Mouse (Mus musculus): ENCODE measurements around the gene Dzip3. TPM values are rescaled to one million over a fixed set of nuclear protein-coding genes. Genes with fewer than 3 reads are reported as not detected.

Dzip3 gene
- polyA plus RNA-seq, 1 experiment, result 2.8 TPM

DNA sequence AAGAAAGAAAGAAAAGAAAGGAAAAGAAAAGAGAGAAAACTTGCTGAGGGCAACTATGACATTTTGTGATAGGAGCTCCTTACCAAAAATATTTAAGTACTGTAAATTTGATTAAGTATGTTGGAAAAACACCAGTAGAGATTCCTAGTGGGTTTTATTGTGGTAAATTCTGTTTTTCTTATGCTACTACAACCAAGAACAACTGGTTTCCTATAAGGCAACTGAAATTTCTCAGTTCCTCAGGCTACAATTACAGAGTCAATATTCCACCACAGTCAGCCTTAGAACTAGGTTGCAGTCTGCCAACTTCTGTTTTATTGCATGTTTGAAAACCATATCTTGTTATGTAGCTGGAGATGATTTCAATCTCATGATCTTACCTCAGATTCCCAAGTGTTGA is 4.3 kb downstream of the Dzip3 start:
- no peak overlapping the region for H3K4me3 ChIP-seq
- no peak overlapping the region for H3K4me2 ChIP-seq (ENCODE audit: low read depth)
- H3ac ChIP-seq (ENCODE audit: control insufficient read depth, insufficient read length), result no peak overlapping the region
- no peak for TF ChIP-seq MAX (IDR thresholded peaks at IDR 0.05; ENCODE audit: low read depth)
- no peak for TF ChIP-seq POLR2AphosphoS2 (IDR thresholded peaks at IDR 0.05; ENCODE audit: insufficient read length, low read depth)
- TF ChIP-seq POLR2A (IDR thresholded peaks at IDR 0.05; ENCODE audit: insufficient read length, low read depth), result no peak
- TF ChIP-seq SRF (IDR thresholded peaks at IDR 0.05; ENCODE audit: control insufficient read depth, insufficient read length, low read depth), result no peak
- TF ChIP-seq TCF3 (IDR thresholded peaks at IDR 0.05; ENCODE audit: insufficient read length, low read depth), result no peak
- TF ChIP-seq E2F4 (IDR thresholded peaks at IDR 0.05; ENCODE audit: insufficient read depth), result no peak
- no peak for TF ChIP-seq MYOG (IDR thresholded peaks at IDR 0.05; ENCODE audit: control insufficient read depth in 1 of 3, insufficient read depth in 1 of 3, insufficient read length in 2 of 3, low read depth in 2 of 3)
- TF ChIP-seq REST (IDR thresholded peaks at IDR 0.05; ENCODE audit: insufficient read depth, insufficient read length), result no peak
- no peak for TF ChIP-seq TCF12 (IDR thresholded peaks at IDR 0.05; ENCODE audit: insufficient read depth, poor library complexity, severe bottlenecking)
- TF ChIP-seq USF1 (IDR thresholded peaks at IDR 0.05; ENCODE audit: low read depth), result no peak
- no peak for TF ChIP-seq MYOD1 (IDR thresholded peaks at IDR 0.05; ENCODE audit: control insufficient read depth in 1 of 3, insufficient read length in 2 of 3, low read depth in 2 of 3)
- no peak for TF ChIP-seq CEBPB (IDR thresholded peaks at IDR 0.05; ENCODE audit: insufficient read depth, poor library complexity, severe bottlenecking)
- H3K79me2 ChIP-seq (ENCODE audit: control insufficient read depth, insufficient read depth), result peaks cover 38% of the 10 kb centered on the region
- H3K36me3 ChIP-seq (ENCODE audit: control insufficient read depth, insufficient read depth), result no peaks in the 10 kb centered on the region
- H3K27me3 ChIP-seq (ENCODE audit: control insufficient read depth, insufficient read depth, insufficient read length), result no peaks in the 10 kb centered on the region

DNA sequence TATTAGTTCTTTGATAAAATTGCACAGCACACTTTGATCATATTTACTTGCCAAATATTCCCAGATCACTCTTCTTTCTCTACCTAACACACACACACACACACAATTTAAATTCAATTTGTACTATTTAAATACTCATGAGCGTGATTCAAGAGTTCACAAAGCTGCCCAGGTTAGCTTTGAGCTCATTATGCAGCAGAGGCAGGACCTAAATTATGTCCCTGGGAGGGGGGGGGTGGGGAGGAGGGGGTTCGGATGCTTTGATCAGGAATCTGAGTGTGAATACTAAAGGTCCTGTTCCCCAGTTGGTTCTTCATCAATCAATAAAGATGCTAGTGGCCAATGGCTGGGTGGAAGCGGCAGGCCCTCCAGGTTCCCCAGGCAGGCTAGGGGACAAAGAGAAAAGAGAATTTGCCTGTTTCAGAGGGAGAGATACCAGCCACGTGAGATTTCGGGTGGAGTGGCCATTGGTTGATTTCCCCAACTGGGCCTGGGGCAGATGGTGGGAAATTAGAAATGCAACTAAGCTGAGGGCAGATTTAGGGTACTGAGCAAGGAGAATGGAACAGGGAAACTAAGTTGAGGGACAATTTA is 8.8 kb downstream of the Dzip3 start:
- Histone ChIP-seq H3K4me3 (no peak overlapping the region), H3K79me2 (ENCODE audit: control insufficient read depth, insufficient read depth) (peaks cover 8% of the 10 kb centered on the region), H3K4me2 (ENCODE audit: low read depth) (no peak overlapping the region), H3K36me3 (ENCODE audit: control insufficient read depth, insufficient read depth) (peaks cover 3% of the 10 kb centered on the region), H3K27me3 (ENCODE audit: control insufficient read depth, insufficient read depth, insufficient read length) (no peaks in the 10 kb centered on the region), H3ac (ENCODE audit: control insufficient read depth, insufficient read length) (no peak overlapping the region)
- TF ChIP-seq TCF3 (IDR thresholded peaks at IDR 0.05; ENCODE audit: insufficient read length, low read depth) (no peak), POLR2AphosphoS2 (IDR thresholded peaks at IDR 0.05; ENCODE audit: insufficient read length, low read depth) (no peak), SRF (IDR thresholded peaks at IDR 0.05; ENCODE audit: control insufficient read depth, insufficient read length, low read depth) (no peak), CEBPB (IDR thresholded peaks at IDR 0.05; ENCODE audit: insufficient read depth, poor library complexity, severe bottlenecking) (no peak), TCF12 (IDR thresholded peaks at IDR 0.05; ENCODE audit: insufficient read depth, poor library complexity, severe bottlenecking) (no peak), MYOD1 (IDR thresholded peaks at IDR 0.05; ENCODE audit: control insufficient read depth in 1 of 3, insufficient read length in 2 of 3, low read depth in 2 of 3) (no peak), MYOG (IDR thresholded peaks at IDR 0.05; ENCODE audit: control insufficient read depth in 1 of 3, insufficient read depth in 1 of 3, insufficient read length in 2 of 3, low read depth in 2 of 3) (no peak), USF1 (IDR thresholded peaks at IDR 0.05; ENCODE audit: low read depth) (no peak), E2F4 (IDR thresholded peaks at IDR 0.05; ENCODE audit: insufficient read depth) (no peak), MAX (IDR thresholded peaks at IDR 0.05; ENCODE audit: low read depth) (no peak), REST (IDR thresholded peaks at IDR 0.05; ENCODE audit: insufficient read depth, insufficient read length) (no peak), POLR2A (IDR thresholded peaks at IDR 0.05; ENCODE audit: insufficient read length, low read depth) (no peak)

DNA sequence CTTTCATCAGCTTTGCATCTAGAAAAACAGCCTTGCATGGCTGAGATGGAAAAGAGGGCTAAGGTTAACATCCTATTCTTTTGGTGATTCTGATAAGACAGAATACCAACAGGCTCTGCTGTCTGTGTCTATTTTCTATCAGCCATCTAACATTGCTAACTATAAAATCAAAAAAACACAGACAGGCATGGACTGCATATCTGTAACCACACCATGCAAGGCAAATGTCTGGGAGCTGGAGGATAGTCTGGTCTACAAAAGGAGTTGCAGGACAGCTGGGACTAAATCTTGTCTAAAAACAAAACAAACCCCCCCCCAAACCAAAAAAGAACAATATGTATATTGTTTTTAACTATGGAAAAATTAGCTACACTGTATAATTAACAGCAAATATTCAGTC is 14.0 kb downstream of the Dzip3 start:
- no peaks in the 10 kb centered on the region for H3K27me3 ChIP-seq (ENCODE audit: control insufficient read depth, insufficient read depth, insufficient read length)
- H3ac ChIP-seq (ENCODE audit: control insufficient read depth, insufficient read length), result no peak overlapping the region
- TF ChIP-seq TCF12 (IDR thresholded peaks at IDR 0.05; ENCODE audit: insufficient read depth, poor library complexity, severe bottlenecking), result no peak
- H3K4me2 ChIP-seq (ENCODE audit: low read depth), result no peak overlapping the region
- H3K79me2 ChIP-seq (ENCODE audit: control insufficient read depth, insufficient read depth), result no peaks in the 10 kb centered on the region
- H3K4me3 ChIP-seq, result no peak overlapping the region
- H3K36me3 ChIP-seq (ENCODE audit: control insufficient read depth, insufficient read depth), result peaks cover 9% of the 10 kb centered on the region

DNA sequence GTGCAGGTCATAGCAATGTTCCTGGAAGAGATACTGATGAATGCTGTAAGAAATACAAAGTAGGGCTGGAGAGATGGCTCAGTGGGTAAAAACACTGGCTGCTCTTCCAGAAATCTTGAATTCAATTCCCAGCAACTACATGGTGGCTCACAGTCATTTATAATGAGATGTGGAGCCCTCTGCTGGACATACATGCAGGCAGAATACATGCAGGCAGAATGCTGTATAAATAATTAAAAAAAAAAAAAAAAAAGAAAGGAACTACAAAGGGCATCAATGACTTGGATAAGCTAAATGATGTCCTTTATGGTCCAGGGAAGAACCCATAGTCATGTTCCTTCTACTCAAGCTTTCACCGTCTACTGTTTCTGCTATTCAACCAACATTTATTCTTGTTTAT is 20.4 kb downstream of the Dzip3 start:
- TF ChIP-seq TCF12 (IDR thresholded peaks at IDR 0.05; ENCODE audit: insufficient read depth, poor library complexity, severe bottlenecking) (no peak), SRF (IDR thresholded peaks at IDR 0.05; ENCODE audit: control insufficient read depth, insufficient read length, low read depth) (no peak), POLR2AphosphoS2 (IDR thresholded peaks at IDR 0.05; ENCODE audit: insufficient read length, low read depth) (no peak), CEBPB (IDR thresholded peaks at IDR 0.05; ENCODE audit: insufficient read depth, poor library complexity, severe bottlenecking) (no peak), MYOG (IDR thresholded peaks at IDR 0.05; ENCODE audit: control insufficient read depth in 1 of 3, insufficient read depth in 1 of 3, insufficient read length in 2 of 3, low read depth in 2 of 3) (no peak), USF1 (IDR thresholded peaks at IDR 0.05; ENCODE audit: low read depth) (no peak), MYOD1 (IDR thresholded peaks at IDR 0.05; ENCODE audit: control insufficient read depth in 1 of 3, insufficient read length in 2 of 3, low read depth in 2 of 3) (no peak), TCF3 (IDR thresholded peaks at IDR 0.05; ENCODE audit: insufficient read length, low read depth) (no peak), REST (IDR thresholded peaks at IDR 0.05; ENCODE audit: insufficient read depth, insufficient read length) (no peak), POLR2A (IDR thresholded peaks at IDR 0.05; ENCODE audit: insufficient read length, low read depth) (no peak), E2F4 (IDR thresholded peaks at IDR 0.05; ENCODE audit: insufficient read depth) (no peak), MAX (IDR thresholded peaks at IDR 0.05; ENCODE audit: low read depth) (no peak)
- H3K4me3 ChIP-seq, result no peak overlapping the region
- no peak overlapping the region for H3K4me2 ChIP-seq (ENCODE audit: low read depth)
- no peaks in the 10 kb centered on the region for H3K79me2 ChIP-seq (ENCODE audit: control insufficient read depth, insufficient read depth)
- peaks cover 22% of the 10 kb centered on the region for H3K36me3 ChIP-seq (ENCODE audit: control insufficient read depth, insufficient read depth)
- H3K27me3 ChIP-seq (ENCODE audit: control insufficient read depth, insufficient read depth, insufficient read length), result no peaks in the 10 kb centered on the region
- no peak overlapping the region for H3ac ChIP-seq (ENCODE audit: control insufficient read depth, insufficient read length)

DNA sequence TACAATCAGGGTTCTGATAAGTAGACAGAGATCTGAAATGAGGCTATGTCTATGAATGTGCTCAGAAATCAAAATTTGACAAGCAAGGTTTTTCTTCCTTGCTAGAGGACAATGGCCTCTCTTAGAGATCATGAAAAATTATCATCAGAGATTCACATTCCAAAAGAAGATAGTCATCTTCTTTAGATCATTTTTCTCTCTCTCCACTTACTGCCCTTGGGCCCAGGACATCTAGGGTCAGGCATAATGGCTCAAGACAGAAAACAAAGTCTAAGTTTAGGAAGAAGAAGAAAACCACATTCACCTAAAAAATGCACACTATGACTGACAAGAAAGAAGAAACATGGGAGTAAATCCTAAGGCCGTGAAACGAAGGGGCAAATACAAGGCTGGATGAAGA is 21.0 kb downstream of the Dzip3 start:
- H3K4me3 ChIP-seq, result no peak overlapping the region
- H3ac ChIP-seq (ENCODE audit: control insufficient read depth, insufficient read length), result no peak overlapping the region
- H3K4me2 ChIP-seq (ENCODE audit: low read depth), result no peak overlapping the region
- peaks cover 22% of the 10 kb centered on the region for H3K36me3 ChIP-seq (ENCODE audit: control insufficient read depth, insufficient read depth)
- no peaks in the 10 kb centered on the region for H3K27me3 ChIP-seq (ENCODE audit: control insufficient read depth, insufficient read depth, insufficient read length)
- H3K79me2 ChIP-seq (ENCODE audit: control insufficient read depth, insufficient read depth), result no peaks in the 10 kb centered on the region
- no peak for TF ChIP-seq MYOD1 (IDR thresholded peaks at IDR 0.05; ENCODE audit: control insufficient read depth in 1 of 3, insufficient read length in 2 of 3, low read depth in 2 of 3)
- no peak for TF ChIP-seq REST (IDR thresholded peaks at IDR 0.05; ENCODE audit: insufficient read depth, insufficient read length)
- no peak for TF ChIP-seq MAX (IDR thresholded peaks at IDR 0.05; ENCODE audit: low read depth)
- no peak for TF ChIP-seq USF1 (IDR thresholded peaks at IDR 0.05; ENCODE audit: low read depth)
- no peak for TF ChIP-seq CEBPB (IDR thresholded peaks at IDR 0.05; ENCODE audit: insufficient read depth, poor library complexity, severe bottlenecking)
- TF ChIP-seq TCF3 (IDR thresholded peaks at IDR 0.05; ENCODE audit: insufficient read length, low read depth), result no peak
- no peak for TF ChIP-seq TCF12 (IDR thresholded peaks at IDR 0.05; ENCODE audit: insufficient read depth, poor library complexity, severe bottlenecking)
- TF ChIP-seq POLR2AphosphoS2 (IDR thresholded peaks at IDR 0.05; ENCODE audit: insufficient read length, low read depth), result no peak
- TF ChIP-seq POLR2A (IDR thresholded peaks at IDR 0.05; ENCODE audit: insufficient read length, low read depth), result no peak
- no peak for TF ChIP-seq MYOG (IDR thresholded peaks at IDR 0.05; ENCODE audit: control insufficient read depth in 1 of 3, insufficient read depth in 1 of 3, insufficient read length in 2 of 3, low read depth in 2 of 3)
- TF ChIP-seq E2F4 (IDR thresholded peaks at IDR 0.05; ENCODE audit: insufficient read depth), result no peak
- no peak for TF ChIP-seq SRF (IDR thresholded peaks at IDR 0.05; ENCODE audit: control insufficient read depth, insufficient read length, low read depth)

All from myocyte (in vitro differentiated cells).